Mouse (Mus musculus) activated CD4-positive, CD25-positive, alpha-beta regulatory T cell, adult 4 months (primary cell): Measurements from ENCODE around the gene Adam22. TPM values are rescaled to one million over a fixed set of nuclear protein-coding genes. Genes with fewer than 3 reads are reported as not detected.
"Not testable (repeated sequence)": the region's sequence is repeated elsewhere in the genome, so short reads cannot be mapped to it uniquely, and the experiment has no call there.

Experiments
- ATAC-seq: one replicate; pipeline ENCODE4 v1.8.0; 2017
- polyA plus RNA-seq, 2 experiments: library from polyadenylated mRNA; unstranded; fragments of 100-300 nt; shearing (Covaris generic); gene quantifications; one replicate each; pipeline ENCODE4 v1.2.1; 2017

The Adam22 gene
- polyA plus RNA-seq, 2 experiments from 2014 or later, result 0.48 to 0.90 TPM

GRCm38 (mm10) chr5:8055721-8056129 is 312.2 kb downstream of the Adam22 start:
- ATAC-seq, result peak; percentile 16

GRCm38 (mm10) chr5:8053827-8054226 is 314.1 kb downstream of the Adam22 start:
- no peak for ATAC-seq

- no peak for ATAC-seq
These were observed 322.1 kb downstream of the Adam22 start, which contains the start of gene Sri for GRCm38 (mm10) chr5:8045855-8046254. Gene Sri (plus strand): TSS chr5:8046078.

- ATAC-seq, result not testable (repeated sequence)
These were observed 333.4 kb downstream of the Adam22 start for GRCm38 (mm10) chr5:8034596-8034995.

Other genes starting within 250 kb of the Adam22 start
- 10 to 100 TPM; 13.9 to 17.7 TPM for gene Dbf4, start 54.6 kb upstream of the Adam22 start, polyA plus RNA-seq
- 10 to 100 TPM; 20.6 to 24.7 TPM for gene Slc25a40, start 54.7 kb upstream of the Adam22 start, polyA plus RNA-seq